13 mouse cellular contexts compared by ENCODE assay signal in the genomic region with DNA sequence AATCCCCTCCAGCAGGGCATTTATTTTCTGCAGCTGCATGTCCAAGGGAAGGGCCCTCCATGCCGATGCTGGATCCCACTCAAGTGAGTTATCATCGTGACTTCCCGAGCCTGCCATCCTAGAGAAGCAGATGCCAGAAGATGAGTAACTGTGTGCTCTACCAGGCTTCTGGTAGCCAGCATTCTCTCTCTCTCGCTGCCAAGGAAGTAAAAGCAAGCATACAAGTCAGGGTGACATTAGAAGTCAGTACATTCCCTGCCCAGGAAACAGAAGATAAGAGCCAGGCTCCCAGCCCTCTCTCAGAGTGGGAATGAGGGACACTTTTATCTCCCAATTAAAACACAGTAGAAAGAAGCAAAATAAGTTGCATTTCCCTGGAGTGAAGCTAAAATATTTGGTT.
A peak's percentile ranks its signal among the peaks of the same experiment; 100 is the strongest.
DNase-seq lines count a peak whose midpoint lies in the region; ATAC-seq and TF ChIP-seq lines count a peak whose summit lies in the region.
"Had no signal": no experiment of that assay in that cellular context is flagged by ENCODE, and none has a peak within 500 bp of the region (broad histone marks: within the 10 kb centered on the region; RNA-seq: fewer than 3 reads in every experiment).

No protein-coding gene starts in this region.

- H3K9ac ChIP-seq in heart, embryonic 13.5 days: no peak overlapping the region
- H3K9ac ChIP-seq: heart, embryonic 15.5 days; liver, embryonic 14.5 days had no signal

- intact Hi-C loops in left cerebral cortex, postnatal 36 days (cut with DNase I): no loop called here

- no peaks in the 10 kb centered on the region for H3K36me3 ChIP-seq in heart, embryonic 13.5 days
- H3K36me3 ChIP-seq: embryonic facial prominence, embryonic 10.5 days; heart, embryonic 15.5 days had no signal

- no peak for TF ChIP-seq CTCF in lung, adult 2 months (IDR thresholded peaks at IDR 0.05; ENCODE audit: insufficient read depth, low read length)
- TF ChIP-seq CTCF in brain, embryonic 14.5 days (IDR thresholded peaks at IDR 0.05; ENCODE audit: borderline replicate concordance, extremely low read depth, insufficient read depth, insufficient read length): no peak

- peaks cover 8% of the 10 kb centered on the region for H3K4me1 ChIP-seq in lung, adult 2 months (ENCODE audit: control insufficient read depth, insufficient read depth, low read length)
- peaks cover 9% of the 10 kb centered on the region for H3K4me1 ChIP-seq in heart, embryonic 13.5 days

- DNase-seq in lung, postnatal 36 days: peak; percentile 35
- DNase-seq in lung, adult 2 months: no peak
- peak; percentile 40 for DNase-seq in brain, embryonic 14.5 days (ENCODE audit: low read depth)
- peak; percentile 9 to 18 for DNase-seq in left cerebral cortex, postnatal 36 days (ENCODE audit: low spot score in 2 of 2)
- no peak for DNase-seq in spleen, adult 18-20 months
- DNase-seq: adrenal gland, adult 2 months; cerebellum, adult 11 months had no signal

- WGBS in lung, adult 2 months: 32% methylated on average over 4 of the region's 4 CpGs
- 12% methylated on average over 4 of the region's 4 CpGs for WGBS in heart, embryonic 13.5 days

- TF ChIP-seq POLR2A in lung, adult 2 months (IDR thresholded peaks at IDR 0.05; ENCODE audit: borderline replicate concordance, extremely low read depth, low read depth, low read length): no peak
- TF ChIP-seq POLR2A in brain, embryonic 14.5 days (IDR thresholded peaks at IDR 0.05; ENCODE audit: borderline replicate concordance, extremely low read depth, insufficient read depth, insufficient read length, poor library complexity, severe bottlenecking): no peak

- ATAC-seq in heart, embryonic 13.5 days (ENCODE audit: extremely low read depth, insufficient number of reproducible peaks, low FRiP score, low TSS enrichment): no peak
- no peak for ATAC-seq in activated CD4-positive, CD25-positive, alpha-beta regulatory T cell, adult 4 months
- ATAC-seq: intestine, postnatal 0 days had no signal

- peak overlapping the region; percentile 11; the same call in 1 of the 2 replicates for H3K4me2 ChIP-seq in heart, embryonic 13.5 days
- H3K4me2 ChIP-seq: heart, embryonic 15.5 days had no signal

- no peaks in the 10 kb centered on the region for H3K9me3 ChIP-seq in heart, embryonic 13.5 days
- H3K9me3 ChIP-seq: embryonic facial prominence, embryonic 10.5 days; heart, embryonic 15.5 days had no signal

- H3K4me3 ChIP-seq in lung, adult 2 months (replicated peaks; ENCODE audit: extremely low read depth, low read depth, low read length): no peak overlapping the region
- H3K4me3 ChIP-seq in heart, embryonic 13.5 days: no peak overlapping the region
- H3K4me3 ChIP-seq: embryonic facial prominence, embryonic 10.5 days; heart, embryonic 15.5 days had no signal

- H3K27me3 ChIP-seq in heart, embryonic 13.5 days (replicated peaks): no peaks in the 10 kb centered on the region
- H3K27me3 ChIP-seq: heart, embryonic 15.5 days had no signal

- peak overlapping the region; percentile 52; the same call in 1 of the 2 replicates for H3K27ac ChIP-seq in heart, embryonic 13.5 days (replicated peaks)
- H3K27ac ChIP-seq: embryonic facial prominence, embryonic 10.5 days; heart, embryonic 15.5 days; liver, embryonic 14.5 days had no signal

Comparison
In these comparisons a context has a peak if more than half of its experiments do, and no peak if none do; other contexts are left out.
1. DNase-seq: peak in lung, postnatal 36 days (single experiment), brain, embryonic 14.5 days (single experiment) and left cerebral cortex, postnatal 36 days (2 of 2); none in lung, adult 2 months (single experiment) and spleen, adult 18-20 months (0 of 2).